Mouse (Mus musculus) kidney, adult 9 months (tissue): ENCODE measurements at regions not wholly inside any gene's neighbourhood (a gene's known extent, or its start where the extent isn't known, plus 50 kb on each side); places are given as distances from the start of the nearest gene placed in this dataset.
"Not testable (repeated sequence)": the region's sequence is repeated elsewhere in the genome, so short reads cannot be mapped to it uniquely, and the experiment has no call there.

Experiments used
- DNase-seq: peaks from one replicate; pipeline ENCODE4 v3.0.0; 2022

GRCm38 (mm10) chr13:50314001-50314400 is 63.9 kb upstream of the Gm906 start:
- not testable (repeated sequence) for DNase-seq

DNA sequence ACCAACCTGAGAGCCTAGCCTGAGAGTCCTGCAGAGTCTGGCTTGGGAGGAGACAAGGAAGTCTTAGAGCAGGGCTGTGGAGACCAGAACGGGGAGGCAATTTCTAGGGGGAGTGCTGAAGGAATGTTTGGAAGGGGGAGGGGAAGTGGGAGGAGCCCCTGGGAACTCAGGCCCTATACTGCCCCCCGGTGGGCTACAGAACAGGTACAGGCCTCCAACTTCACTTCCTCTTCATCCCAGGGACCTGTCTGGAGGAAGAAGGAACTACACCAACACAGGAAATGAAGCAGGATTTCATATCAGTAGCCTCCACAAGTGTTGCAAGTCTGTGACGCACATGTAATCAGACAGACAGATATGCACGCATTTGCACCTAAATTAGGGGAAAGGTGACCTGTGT is 72.4 kb upstream of the Gm906 start:
- DNase-seq: peak; percentile 9

GRCm38 (mm10) chr13:50328614-50329013 is 78.5 kb upstream of the Gm906 start:
- no peak for DNase-seq

DNA sequence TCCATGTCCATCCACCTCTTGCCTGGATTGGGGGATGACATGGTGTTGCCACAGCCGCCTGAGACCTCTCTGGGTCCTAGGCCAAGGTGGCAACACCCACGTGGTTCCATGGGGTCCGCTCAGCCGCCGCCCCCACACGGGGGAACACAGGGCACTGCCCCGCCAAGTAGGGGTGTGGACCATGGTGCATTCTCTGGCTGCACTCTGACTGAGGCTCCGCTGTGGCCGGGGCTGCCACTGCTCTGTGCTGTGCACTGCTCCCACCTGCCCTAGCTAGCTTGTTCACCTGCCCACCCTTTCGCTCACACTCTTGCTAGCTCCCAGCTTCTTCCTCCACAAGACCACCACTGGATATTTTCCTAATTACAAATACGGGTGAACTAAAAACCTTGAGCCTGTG is 73.5 kb upstream of the Fbxw17 start:
- no peak for DNase-seq

DNA sequence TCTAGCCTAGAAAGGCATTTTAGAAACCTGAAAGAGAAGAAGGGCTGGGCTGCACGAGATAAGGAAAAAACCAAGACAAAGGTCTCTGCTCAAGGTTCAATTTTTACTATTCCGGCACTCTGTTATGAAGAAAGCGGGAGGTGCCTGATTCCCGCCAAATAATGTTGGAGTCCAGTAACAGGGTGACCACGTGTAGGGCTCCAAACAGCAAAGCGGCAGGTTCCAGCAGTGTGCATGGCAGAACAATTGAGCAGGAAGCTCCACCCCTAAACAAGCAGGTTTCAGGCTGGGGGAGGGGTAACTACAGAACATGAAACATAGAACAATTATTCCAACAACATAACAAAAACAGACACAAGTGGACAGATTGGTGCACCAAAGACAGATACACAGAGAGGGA is 65.7 kb upstream of the Fbxw17 start:
- no peak for DNase-seq

GRCm38 (mm10) chr13:50355265-50355664 is 62.4 kb upstream of the Fbxw17 start:
- peak; percentile 2 for DNase-seq

DNA sequence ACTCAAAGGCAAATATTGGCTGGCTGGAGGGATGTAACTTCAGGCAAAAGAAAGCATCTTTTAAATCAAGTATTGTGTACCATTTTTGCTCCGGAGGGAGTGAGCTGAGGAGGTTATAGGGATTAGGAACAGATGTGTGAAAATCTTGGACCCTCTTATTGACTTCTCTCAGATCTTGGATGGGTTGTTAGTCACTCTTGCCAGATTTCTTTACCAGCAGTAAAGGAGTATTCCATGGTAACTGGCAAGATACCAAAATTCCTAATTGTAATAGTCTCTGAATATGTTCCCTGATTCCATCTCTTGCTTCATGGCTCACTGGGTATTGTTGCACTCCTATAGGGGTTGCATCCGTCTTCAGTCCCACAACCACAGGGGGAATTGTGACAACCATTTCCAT is 58.1 kb upstream of the Fbxw17 start:
- no peak for DNase-seq
